Mouse (Mus musculus) CH12.LX (cell line): Measurements from ENCODE around the gene Krt23.

Source experiments
- BHLHE40 ChIP-seq: IDR thresholded peaks from 2 replicates; pipeline ENCODE4 v1.6.1; 2011; ENCODE audit warnings: mild to moderate bottlenecking, low read depth, low read length, improper control_type of control experiment
- CHD2 ChIP-seq: IDR thresholded peaks from 2 replicates; pipeline ENCODE4 v1.6.1; 2011; ENCODE audit warnings: low read length, improper control_type of control experiment
- CTCF ChIP-seq, 2 experiments: IDR thresholded peaks in 1 of 2; conservative IDR thresholded peaks in 1 of 2; 2 replicates each; pipeline ENCODE4 v1.5.1; 2011 to 2012; ENCODE audit warnings: low read depth in 2 of 2, low read length in 2 of 2, improper control_type of control experiment in 1 of 2, inconsistent platforms in 1 of 2, mild to moderate bottlenecking in 1 of 2, moderate library complexity in 1 of 2
- EP300 ChIP-seq: IDR thresholded peaks from 2 replicates; pipeline ENCODE4 v1.6.1; 2011; ENCODE audit warnings: low read length, improper control_type of control experiment
- KAT2A ChIP-seq: IDR thresholded peaks from 2 replicates; pipeline ENCODE4 v1.6.1; 2012; ENCODE audit warnings: low read length, improper control_type of control experiment, inconsistent platforms; ENCODE audit not compliant: insufficient replicate concordance
- MAFK ChIP-seq: IDR thresholded peaks from 2 replicates; pipeline ENCODE4 v1.6.1; 2011; ENCODE audit warnings: low read length, improper control_type of control experiment; ENCODE audit not compliant: insufficient replicate concordance
- NRF1 ChIP-seq: IDR thresholded peaks from 2 replicates; pipeline ENCODE4 v1.6.1; 2014; ENCODE audit warnings: low read depth, mild to moderate bottlenecking, inconsistent platforms, low read length, improper control_type of control experiment, moderate library complexity
- POLR2A ChIP-seq: IDR thresholded peaks from 2 replicates; pipeline ENCODE4 v1.6.1; 2011; ENCODE audit warnings: low read depth, mild to moderate bottlenecking, improper control_type of control experiment, low read length
- SMC3 ChIP-seq: IDR thresholded peaks from 2 replicates; pipeline ENCODE4 v1.6.1; 2011; ENCODE audit warnings: low read depth, low read length, improper control_type of control experiment
- ZC3H11A ChIP-seq: IDR thresholded peaks from 2 replicates; pipeline ENCODE4 v1.6.1; 2012; ENCODE audit warnings: low read depth, mild to moderate bottlenecking, inconsistent platforms, low read length, improper control_type of control experiment

DNA sequence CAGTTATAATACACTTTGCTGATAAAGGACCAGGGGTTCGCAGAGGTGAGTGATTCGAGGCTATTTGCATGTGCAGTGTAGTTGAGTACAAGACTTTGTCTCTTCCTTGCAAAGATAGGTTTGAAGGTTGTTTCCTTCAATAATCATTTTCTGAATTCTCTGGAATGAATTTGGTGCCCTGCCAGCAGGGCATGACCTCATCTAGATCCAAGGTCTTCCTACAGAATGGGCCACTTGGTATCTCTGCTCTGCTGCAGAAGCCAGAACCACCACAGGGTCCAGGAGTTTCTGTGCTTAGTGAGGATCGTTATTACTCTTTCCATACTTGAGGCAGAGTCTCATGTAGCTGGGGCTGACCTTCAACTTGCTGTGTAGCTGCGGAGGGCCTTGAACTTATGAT lies 1.8 kb upstream of the Krt23 start:
- TF ChIP-seq NRF1 (no peak), MAFK (no peak), KAT2A (no peak), POLR2A (no peak), SMC3 (no peak), ZC3H11A (no peak), EP300 (no peak), CTCF (conservative IDR thresholded peaks at IDR 0.05 in 1 of 2, IDR thresholded peaks at IDR 0.05 in 1 of 2; ENCODE audit: low read depth in 2 of 2, low read length in 2 of 2) (no peak), BHLHE40 (no peak), CHD2 (no peak)
